Mouse (Mus musculus) adipose tissue, adult 10 weeks (tissue): Measurements from ENCODE around the gene Nacc1. TPM values are rescaled to one million over a fixed set of nuclear protein-coding genes. Genes with fewer than 3 reads are reported as not detected.

Source experiments
- polyA plus RNA-seq: library from polyadenylated mRNA; stranded (reverse); fragments of 350-450 nt; fragmentation: Illumina TruSeq; extraction: RNeasy Lipid Tissue Mini Kit (QIAGEN cat#74804); gene quantifications from one replicate; pipeline ENCODE4 v1.2.3, GENCODE M21; 2014; ENCODE audit warnings: low read depth, low replicate concordance

The Nacc1 gene
- polyA plus RNA-seq = 48.3 TPM

DNA sequence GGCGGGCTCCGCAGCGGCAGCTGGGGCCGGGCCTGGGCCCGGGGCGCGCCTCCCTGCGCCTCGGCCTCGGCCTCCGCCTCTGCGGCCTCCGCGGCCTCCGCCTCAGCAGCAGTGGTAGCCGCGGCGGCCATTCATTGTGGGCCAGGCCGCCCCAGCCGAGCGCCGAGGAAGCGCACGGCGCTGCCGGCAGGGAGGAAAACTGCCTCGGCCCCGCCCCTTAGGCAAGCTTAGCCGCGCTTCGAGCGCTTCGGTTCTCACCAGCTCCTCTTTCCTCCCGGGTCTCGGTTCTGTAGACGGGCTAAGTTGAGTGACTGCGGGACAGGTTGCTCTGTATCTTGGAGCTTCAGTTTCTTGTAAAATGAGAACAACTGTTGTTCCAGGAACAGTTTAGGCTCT, at the start of gene Nacc1:
Gene Nacc1 (minus strand): TSS at position 158 of the 396 bp plus-strand sequence.

DNA sequence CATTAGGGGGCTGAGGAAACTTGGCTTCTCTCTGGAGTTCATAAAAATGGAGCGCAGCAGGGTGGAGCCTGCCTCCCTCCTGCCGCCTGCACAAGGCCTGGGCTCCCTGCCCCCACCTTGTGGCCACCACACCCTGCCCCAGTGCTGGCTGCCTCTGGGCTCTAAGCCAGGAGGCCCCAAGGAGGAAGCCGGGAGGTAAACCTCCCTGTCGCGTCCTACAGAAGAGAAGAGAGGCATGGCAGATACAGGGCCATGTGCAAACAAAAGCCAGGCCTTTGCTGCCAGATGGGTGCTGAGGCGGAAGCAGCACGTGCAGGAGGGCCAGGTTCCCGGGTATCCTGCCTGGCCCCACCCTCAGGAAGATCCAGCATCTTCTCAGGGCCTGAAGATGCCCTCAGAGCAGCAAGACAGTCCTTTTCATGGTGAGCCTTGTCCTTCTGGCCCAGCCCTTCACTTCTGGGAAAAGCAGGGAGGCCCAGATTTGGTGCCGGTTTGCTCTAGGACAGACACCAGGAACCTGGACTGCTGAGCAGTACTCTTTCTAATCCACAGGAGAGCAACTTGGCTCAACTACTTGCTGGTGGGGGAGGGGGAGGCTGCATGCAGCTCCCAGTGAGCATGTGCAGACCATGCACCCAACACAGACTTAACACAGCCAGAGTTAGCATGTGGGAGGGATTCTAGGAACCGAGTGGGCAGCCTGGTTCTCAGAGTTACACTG, 35.3 kb upstream of the Nacc1 start, which contains the start of gene G430095P16Rik:
Gene G430095P16Rik (plus strand): TSS at position 158 of the 721 bp plus-strand sequence.

DNA sequence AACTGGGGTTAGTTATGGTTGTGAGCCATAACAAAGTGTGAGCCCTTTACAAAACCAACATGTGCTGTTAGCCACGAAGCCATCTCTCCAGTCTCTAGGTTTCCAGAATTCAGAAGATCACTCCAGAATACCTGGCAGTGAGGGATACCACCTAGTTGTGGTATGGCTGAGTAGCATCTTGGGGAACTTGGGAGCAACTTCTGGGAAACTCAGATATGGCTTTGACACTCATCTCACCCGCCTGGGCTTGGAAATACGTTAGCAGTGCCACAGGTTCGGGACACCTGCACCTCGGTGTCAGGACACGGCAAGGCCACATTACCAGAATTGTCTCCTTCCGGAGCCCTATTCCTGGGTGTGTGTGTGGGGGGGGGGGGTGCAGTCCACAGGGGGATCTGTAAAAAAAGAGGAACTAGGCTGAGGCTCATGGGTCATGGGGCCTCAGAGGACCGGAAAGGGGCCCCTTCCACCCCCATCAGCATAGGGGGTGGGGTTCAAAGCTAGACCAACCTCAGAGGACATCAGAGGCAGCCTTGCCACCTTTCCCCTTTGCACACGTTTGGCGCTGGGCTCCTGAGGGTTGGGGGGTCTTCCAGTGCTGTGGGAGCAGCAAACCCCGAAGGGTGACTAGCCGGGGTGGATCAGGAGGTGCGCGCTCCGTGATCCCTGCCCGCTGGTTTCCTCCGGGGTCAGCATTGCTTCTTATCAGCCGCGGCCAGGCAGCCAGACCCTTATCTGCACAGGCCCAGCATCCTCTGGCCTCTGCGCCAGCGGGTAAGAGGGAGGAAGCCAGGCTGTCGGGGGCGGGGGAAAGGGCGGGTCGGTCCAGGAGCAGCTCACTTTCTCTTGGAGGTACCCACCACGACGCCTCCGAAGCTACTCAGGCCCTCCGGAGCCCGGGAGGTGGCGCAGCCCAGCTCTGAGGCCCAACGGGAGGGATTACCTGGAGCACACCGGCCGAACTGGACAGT, 13.6 kb upstream of the Nacc1 start, which contains the start of gene Lyl1:
Gene Lyl1 (plus strand): TSS at position 517 of the 971 bp plus-strand sequence.

DNA sequence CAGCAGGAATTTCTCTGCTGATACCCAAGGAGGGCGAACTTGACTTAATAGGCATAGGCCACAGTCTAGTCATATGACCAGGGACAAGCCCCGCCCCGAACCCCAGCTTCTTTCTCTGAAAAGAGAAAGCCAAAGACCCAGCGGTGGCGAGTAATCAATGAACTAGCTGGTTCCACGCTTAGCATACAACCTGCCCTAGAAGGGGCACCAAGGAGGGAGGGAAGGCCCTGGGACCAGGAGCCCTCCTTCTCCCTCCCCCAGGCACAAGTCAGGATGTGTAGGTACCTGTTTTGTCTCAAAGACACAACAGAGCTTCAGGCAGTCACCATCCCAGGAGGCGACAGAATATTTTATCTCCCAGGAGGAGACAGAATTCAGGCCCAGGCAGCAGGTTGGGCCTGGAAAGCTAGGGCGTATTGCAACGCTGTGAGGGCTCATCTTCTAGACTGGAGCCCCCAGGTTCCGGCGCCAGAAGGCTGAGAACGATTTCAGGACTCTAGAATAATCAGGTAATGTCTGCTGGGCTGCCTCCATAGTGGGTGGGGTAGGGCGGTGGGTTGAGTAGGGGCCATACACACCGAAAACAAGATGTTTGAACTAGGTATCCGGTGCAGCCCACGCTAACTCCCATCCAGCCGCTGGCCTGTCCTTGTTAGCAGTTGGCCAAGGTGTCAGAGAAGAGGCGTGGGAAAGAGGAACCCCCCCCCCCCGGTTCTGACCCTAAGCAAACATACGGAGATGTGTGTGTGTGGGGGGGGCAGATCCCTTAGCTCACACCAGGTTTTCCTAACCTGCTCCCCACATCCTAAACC, 1.3 kb downstream of the Nacc1 start, which contains the start of gene Trmt1:
Gene Trmt1 (plus strand): TSS at position 117 of the 812 bp plus-strand sequence.

DNA sequence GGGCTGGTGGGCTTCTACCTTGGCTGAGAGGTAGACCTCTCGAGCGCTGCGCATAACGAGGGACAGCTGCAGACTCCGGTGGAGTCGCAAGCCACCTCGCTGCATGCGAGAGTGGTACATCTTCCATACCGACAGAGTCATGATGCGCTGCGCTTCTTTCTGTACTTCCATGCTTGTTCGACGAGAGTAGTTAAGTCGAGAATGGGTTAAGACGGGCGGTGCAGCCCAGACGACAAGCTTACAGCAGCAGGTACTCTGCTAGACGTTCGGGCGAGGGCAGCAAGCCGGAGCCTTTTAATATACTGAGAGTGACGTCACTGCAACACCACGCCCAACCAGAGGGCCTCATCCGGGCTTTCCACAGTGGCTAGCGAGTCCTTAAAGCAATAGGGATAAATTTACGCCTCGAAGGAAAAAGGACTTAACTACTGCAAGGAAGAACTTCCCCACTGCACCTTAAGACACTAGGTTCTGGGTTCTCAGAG, 25.0 kb downstream of the Nacc1 start, which contains the start of gene Ier2:
Gene Ier2 (minus strand): TSS at position 272 of the 485 bp plus-strand sequence.

Other genes with a start within 250 kb of the Nacc1 start
- 38.2 TPM for gene Ier2, start 25.0 kb downstream of the Nacc1 start, polyA plus RNA-seq
- gene Trmt1, start 1.6 kb downstream of the Nacc1 start, polyA plus RNA-seq = 67.1 TPM
- gene Lyl1, start 13.6 kb upstream of the Nacc1 start, polyA plus RNA-seq = 6.4 TPM
- 1.8 TPM for gene G430095P16Rik, start 35.1 kb upstream of the Nacc1 start, polyA plus RNA-seq
- 69.9 TPM for gene Nfix, start 112.5 kb upstream of the Nacc1 start, polyA plus RNA-seq
- 6.5 TPM for gene Dand5, start 135.0 kb upstream of the Nacc1 start, polyA plus RNA-seq
- 13.5 TPM for gene Gadd45gip1, start 143.7 kb upstream of the Nacc1 start, polyA plus RNA-seq
- gene Rad23a, start 152.8 kb upstream of the Nacc1 start, polyA plus RNA-seq = 56.6 TPM
- gene Calr, start 159.1 kb upstream of the Nacc1 start, polyA plus RNA-seq = 1,480 TPM
- gene Farsa, start 169.1 kb upstream of the Nacc1 start, polyA plus RNA-seq = 31.3 TPM
- 21.8 TPM for gene Syce2, start 184.2 kb upstream of the Nacc1 start, polyA plus RNA-seq
- 45.3 TPM for gene Gcdh, start 206.1 kb upstream of the Nacc1 start, polyA plus RNA-seq
- 0.34 TPM for gene Klf1, start 214.1 kb upstream of the Nacc1 start, polyA plus RNA-seq
- gene Dnase2a, start 220.7 kb upstream of the Nacc1 start, polyA plus RNA-seq = 46.1 TPM
- gene Mast1, start 249.5 kb upstream of the Nacc1 start, polyA plus RNA-seq = 0.45 TPM